Mouse (Mus musculus) ES-Bruce4 (cell line): ENCODE data around the gene Myo3b.

Experiments
- CTCF ChIP-seq: IDR thresholded peaks from one replicate; pipeline ENCODE4 v1.8.1; 2011; ENCODE audit warnings: low read depth, low read length
- POLR2A ChIP-seq: IDR thresholded peaks from one replicate; pipeline ENCODE4 v1.8.1; 2011; ENCODE audit warnings: low read length; ENCODE audit not compliant: insufficient read depth

- TF ChIP-seq POLR2A (no peak), CTCF (no peak)
These were observed 380.4 kb downstream of the Myo3b start for GRCm38 (mm10) chr2:70419336-70419735.
